Mouse (Mus musculus) midbrain, embryonic 12.5 days (tissue): Measurements from ENCODE around the gene Enox1. TPM values are rescaled to one million over a fixed set of nuclear protein-coding genes. Genes with fewer than 3 reads are reported as not detected.
"Not testable (repeated sequence)": the region's sequence is repeated elsewhere in the genome, so short reads cannot be mapped to it uniquely, and the experiment has no call there.

Experiments used
- ATAC-seq: fragments of 200-750 bp; cut with Nextera tagmentation; 2 replicates; pipeline ENCODE4 v1.8.0; 2017; ENCODE audit warnings: low read depth, moderate TSS enrichment, moderate library complexity; ENCODE audit not compliant: low FRiP score
- H3K27ac ChIP-seq: fragments of 300-500 bp; sonication (generic); replicated peaks from 2 replicates; pipeline ENCODE4 v1.5.1; 2016; ENCODE audit warnings: mild to moderate bottlenecking
- H3K27me3 ChIP-seq: fragments of 300-500 bp; sonication (generic); 2 replicates; pipeline ENCODE4 v1.6.1; 2016; ENCODE audit warnings: mild to moderate bottlenecking
- H3K36me3 ChIP-seq: fragments of 300-500 bp; sonication (generic); 2 replicates; pipeline ENCODE4 v1.6.1; 2016
- H3K4me1 ChIP-seq: fragments of 300-500 bp; sonication (generic); 2 replicates; pipeline ENCODE4 v1.6.1; 2016
- H3K4me2 ChIP-seq: fragments of 300-500 bp; sonication (generic); replicated peaks from 2 replicates; pipeline ENCODE4 v1.6.1; 2016; ENCODE audit warnings: mild to moderate bottlenecking, moderate library complexity
- H3K4me3 ChIP-seq: fragments of 300-500 bp; sonication (generic); 2 replicates; pipeline ENCODE4 v1.5.1; 2016; ENCODE audit warnings: mild to moderate bottlenecking
- H3K9ac ChIP-seq: fragments of 300-500 bp; sonication (generic); replicated peaks from 2 replicates; pipeline ENCODE4 v1.6.1; 2016; ENCODE audit warnings: mild to moderate bottlenecking, moderate library complexity
- H3K9me3 ChIP-seq: fragments of 300-500 bp; sonication (generic); 2 replicates; pipeline ENCODE4 v1.6.1; 2016; ENCODE audit warnings: mild to moderate bottlenecking
- WGBS: fragments of 180-500 bp; shearing (Covaris S2); methylation state at CpG from one replicate; pipeline ENCODE4 v1.1.7; 2016; 5-methylcytosine and 5-hydroxymethylcytosine counted together
- polyA plus RNA-seq: library from polyadenylated mRNA; unstranded; fragments of >200 nt; fragmentation: Nextera tagmentation; extraction: Ambion mirVana; gene quantifications from 2 replicates; pipeline ENCODE4 v1.2.1, GENCODE M21; 2016

The Enox1 gene
- 33.6 and 35.1 TPM in 2 replicates for polyA plus RNA-seq

GRCm38 (mm10) chr14:77156222-77156910, at the start of gene Enox1:
TSS of gene Enox1 (plus strand) at chr14:77156763.
- Histone ChIP-seq H3K9me3 (no peaks in the 10 kb centered on the region), H3K27me3 (peaks cover 5% of the 10 kb centered on the region; the same call in 1 of the 2 replicates), H3K9ac (peak within 1 kb of the TSS; percentile 91), H3K27ac (peak within 1 kb of the TSS; percentile 94), H3K4me3 (peak within 1 kb of the TSS; percentile 83), H3K4me2 (peak within 1 kb of the TSS; percentile 91), H3K4me1 (peaks cover 25% of the 10 kb centered on the region), H3K36me3 (no peaks in the 10 kb centered on the region)
- WGBS: under 1% methylated on average over 73 of the region's 73 CpGs
- peak; percentile 92 for ATAC-seq

- not testable (repeated sequence) for H3K4me3 ChIP-seq, ATAC-seq, H3K27me3 ChIP-seq, H3K9me3 ChIP-seq, H3K36me3 ChIP-seq, H3K27ac ChIP-seq, H3K4me1 ChIP-seq, H3K9ac ChIP-seq, H3K4me2 ChIP-seq
- WGBS: 74% methylated on average over 5 of the region's 5 CpGs
Observed at GRCm38 (mm10) chr14:77110622-77111021, 45.9 kb upstream of the Enox1 start.

- Histone ChIP-seq H3K4me3 (no peak overlapping the region), H3K9me3 (no peaks in the 10 kb centered on the region), H3K4me1 (no peaks in the 10 kb centered on the region), H3K4me2 (no peak overlapping the region), H3K9ac (no peak overlapping the region), H3K27me3 (no peaks in the 10 kb centered on the region), H3K27ac (no peak overlapping the region), H3K36me3 (no peaks in the 10 kb centered on the region)
- ATAC-seq: no peak
- WGBS: 91% methylated on average over 5 of the region's 5 CpGs
Observed at GRCm38 (mm10) chr14:77130612-77131011, 26.0 kb upstream of the Enox1 start.

GRCm38 (mm10) chr14:77136936-77137335, 19.6 kb upstream of the Enox1 start:
- Histone ChIP-seq H3K9me3 (no peaks in the 10 kb centered on the region), H3K4me3 (no peak overlapping the region), H3K36me3 (no peaks in the 10 kb centered on the region), H3K4me1 (peaks cover 11% of the 10 kb centered on the region; the same call in 1 of the 2 replicates), H3K9ac (no peak overlapping the region), H3K27ac (no peak overlapping the region), H3K27me3 (peaks cover 13% of the 10 kb centered on the region), H3K4me2 (no peak overlapping the region)
- ATAC-seq: no peak
- 56% methylated on average over 6 of the region's 6 CpGs for WGBS

DNA sequence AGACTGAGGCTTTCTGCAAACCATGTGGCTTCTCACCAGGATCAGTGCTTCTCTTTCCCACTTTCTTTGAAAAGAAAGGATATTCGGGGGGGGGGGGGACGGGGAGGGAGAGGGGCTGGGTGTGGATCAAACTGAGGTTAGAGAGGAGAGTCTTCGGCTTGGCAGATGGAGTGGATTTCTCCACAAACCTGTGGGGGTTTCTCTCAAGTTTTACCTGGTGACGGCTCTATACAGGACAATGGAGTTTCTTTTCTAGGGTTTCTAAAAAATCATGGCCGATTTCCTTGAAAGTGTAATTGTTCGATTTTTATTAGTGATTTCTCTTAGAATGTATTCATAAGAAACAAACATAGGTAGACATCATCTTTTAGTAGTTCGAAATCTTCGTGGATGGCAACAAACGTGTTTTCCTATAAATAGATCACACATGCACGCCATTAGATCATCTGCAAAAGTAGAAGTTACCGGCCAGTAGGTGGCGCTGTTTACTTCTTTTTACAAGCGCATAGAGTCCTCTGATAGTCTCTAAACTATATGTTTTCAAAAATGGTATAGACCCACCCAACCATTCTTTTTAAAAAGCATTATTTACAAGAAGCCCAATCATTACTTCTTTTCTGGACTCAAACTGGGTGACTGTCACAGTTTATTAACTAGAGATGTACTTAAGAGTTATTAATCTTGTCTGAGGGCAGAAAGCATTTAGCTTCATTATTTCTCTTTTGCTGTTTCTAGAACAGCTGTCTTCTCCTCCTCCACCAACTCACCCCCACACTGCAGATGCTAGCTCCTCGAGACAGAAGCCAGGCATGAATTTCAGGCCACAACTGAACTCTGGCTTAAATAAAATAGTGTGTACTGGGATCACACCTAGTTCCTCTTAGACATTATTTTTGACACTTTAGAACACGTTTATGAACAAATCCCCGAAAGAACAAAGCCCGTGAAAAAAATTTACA, 15.0 kb upstream of the Enox1 start:
- ATAC-seq: peak; percentile 77; the same call in 1 of the 2 replicates
- no peak overlapping the region for H3K9ac ChIP-seq
- H3K4me2 ChIP-seq: no peak overlapping the region
- H3K4me1 ChIP-seq: peaks cover 5% of the 10 kb centered on the region; the same call in 1 of the 2 replicates
- peaks cover 13% of the 10 kb centered on the region for H3K27me3 ChIP-seq
- no peak overlapping the region; the same call in 1 of the 2 replicates for H3K27ac ChIP-seq
- no peaks in the 10 kb centered on the region for H3K36me3 ChIP-seq
- H3K4me3 ChIP-seq: no peak overlapping the region
- WGBS: 32% methylated on average over 17 of the region's 17 CpGs
- H3K9me3 ChIP-seq: no peaks in the 10 kb centered on the region

- 87% methylated on average over 4 of the region's 4 CpGs for WGBS
- Histone ChIP-seq H3K4me1 (no peaks in the 10 kb centered on the region), H3K36me3 (no peaks in the 10 kb centered on the region), H3K9me3 (no peaks in the 10 kb centered on the region), H3K4me2 (no peak overlapping the region), H3K27me3 (peaks cover 8% of the 10 kb centered on the region), H3K4me3 (no peak overlapping the region), H3K9ac (no peak overlapping the region), H3K27ac (no peak overlapping the region)
- no peak for ATAC-seq
Observed at GRCm38 (mm10) chr14:77145103-77145502, 11.5 kb upstream of the Enox1 start.

DNA sequence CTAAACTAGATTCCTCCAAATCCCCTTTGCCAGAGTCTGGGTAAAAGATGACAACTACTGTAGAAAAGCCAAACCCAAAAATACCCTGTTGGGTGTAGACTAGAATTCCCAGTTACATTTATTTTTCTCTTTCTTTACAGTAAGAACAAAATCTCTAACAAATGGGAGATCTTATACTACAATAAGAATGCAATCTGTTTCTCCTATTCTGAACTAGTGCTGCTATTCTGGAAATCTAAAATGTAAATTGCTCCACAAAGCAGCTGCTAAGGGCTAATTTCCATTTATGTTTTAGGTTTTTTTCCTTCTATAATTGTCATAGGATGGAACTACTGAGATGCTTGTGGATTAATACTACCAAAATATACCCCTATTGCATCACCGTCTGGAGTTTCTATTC, 8.9 kb upstream of the Enox1 start:
- Histone ChIP-seq H3K9me3 (no peaks in the 10 kb centered on the region), H3K4me1 (no peaks in the 10 kb centered on the region), H3K4me3 (no peak overlapping the region), H3K27me3 (no peaks in the 10 kb centered on the region), H3K9ac (no peak overlapping the region), H3K4me2 (no peak overlapping the region), H3K36me3 (no peaks in the 10 kb centered on the region), H3K27ac (no peak overlapping the region)
- ATAC-seq: no peak
- WGBS: 85% methylated on average over 1 of the region's 1 CpGs

DNA sequence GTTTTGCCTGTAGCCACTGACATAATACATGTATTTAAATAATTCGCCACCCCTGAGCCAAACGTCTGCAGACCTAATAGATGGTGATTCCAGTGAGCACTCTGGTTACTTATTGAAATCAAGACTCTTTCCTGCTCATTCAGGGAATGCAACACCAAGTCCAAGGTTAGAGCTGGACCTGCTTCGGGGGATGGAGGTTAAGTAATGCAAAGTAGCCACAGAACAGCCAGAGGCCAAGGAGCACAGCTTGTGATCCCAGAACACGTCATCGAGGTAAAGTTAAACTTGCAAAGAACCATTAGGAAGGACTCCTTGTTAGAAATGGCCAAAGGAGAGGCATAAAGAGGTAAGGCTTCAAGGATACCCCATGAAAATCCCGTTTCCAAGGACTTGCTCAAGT, 6.0 kb upstream of the Enox1 start:
- Histone ChIP-seq H3K27ac (no peak overlapping the region), H3K9me3 (no peaks in the 10 kb centered on the region), H3K4me1 (peaks cover 2% of the 10 kb centered on the region), H3K27me3 (peaks cover 5% of the 10 kb centered on the region; the same call in 1 of the 2 replicates), H3K9ac (no peak overlapping the region), H3K4me3 (no peak overlapping the region), H3K36me3 (no peaks in the 10 kb centered on the region), H3K4me2 (no peak overlapping the region)
- whole genome bisulfite sequencing: 75% methylated on average over 6 of the region's 6 CpGs
- no peak for ATAC-seq

DNA sequence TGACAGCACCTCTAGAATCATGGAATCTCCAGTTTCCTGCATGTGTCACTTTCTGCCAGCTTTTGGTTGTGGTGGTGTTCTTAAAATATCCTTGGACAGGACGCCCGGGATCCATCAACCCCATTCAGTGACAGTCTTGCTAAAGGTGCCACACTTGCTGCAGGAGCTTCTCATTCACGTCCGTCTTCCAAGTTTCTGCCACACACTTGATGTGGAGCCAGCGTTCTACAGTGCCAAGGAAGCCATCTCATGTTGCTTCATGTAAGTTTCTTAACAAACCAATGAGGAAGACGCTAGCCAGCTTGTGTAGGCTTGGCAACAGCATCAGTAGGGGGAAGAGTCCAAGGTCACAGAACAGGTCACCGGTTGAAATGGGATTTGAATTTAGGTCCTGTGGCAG, 5.1 kb upstream of the Enox1 start:
- no peak overlapping the region for H3K4me3 ChIP-seq
- no peaks in the 10 kb centered on the region for H3K9me3 ChIP-seq
- WGBS: 94% methylated on average over 7 of the region's 7 CpGs
- H3K4me1 ChIP-seq: peaks cover 8% of the 10 kb centered on the region
- no peaks in the 10 kb centered on the region for H3K36me3 ChIP-seq
- H3K9ac ChIP-seq: no peak overlapping the region
- no peak for ATAC-seq
- peaks cover 5% of the 10 kb centered on the region; the same call in 1 of the 2 replicates for H3K27me3 ChIP-seq
- H3K27ac ChIP-seq: no peak overlapping the region
- no peak overlapping the region for H3K4me2 ChIP-seq

DNA sequence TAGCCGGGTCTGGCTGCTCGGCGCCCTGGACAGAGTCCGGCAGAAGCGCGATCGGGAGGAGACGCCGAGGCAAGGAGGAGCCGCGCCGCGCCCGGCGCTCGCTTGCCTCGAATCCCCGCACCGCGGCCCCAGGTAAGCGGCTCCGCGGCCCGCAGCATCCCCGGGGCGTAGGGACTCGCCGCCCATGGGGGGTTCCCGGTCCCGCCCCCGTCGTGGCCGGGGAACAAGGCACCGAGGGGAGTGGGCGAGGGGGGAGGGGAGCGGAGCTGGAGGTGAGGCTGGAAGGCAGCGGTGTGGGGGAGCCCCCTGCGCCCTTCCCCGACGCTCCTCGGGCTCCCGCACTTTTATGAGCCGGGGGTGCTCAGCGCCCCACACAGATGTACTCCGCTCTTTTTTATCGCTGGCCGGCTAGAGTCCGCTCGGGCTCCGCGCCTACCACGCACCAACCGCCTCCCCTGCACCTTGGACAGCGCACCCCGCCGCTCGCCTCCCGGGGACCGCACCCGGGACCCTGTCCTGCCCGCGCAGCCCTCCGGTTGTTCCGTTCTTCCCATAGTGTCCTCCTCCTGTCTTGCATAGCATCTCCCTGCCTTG, 445 bp downstream of the Enox1 start:
- Histone ChIP-seq H3K27ac (peak overlapping the region; percentile 94), H3K9me3 (no peaks in the 10 kb centered on the region), H3K9ac (peak overlapping the region; percentile 91), H3K4me3 (peak overlapping the region; percentile 83), H3K27me3 (peaks cover 5% of the 10 kb centered on the region; the same call in 1 of the 2 replicates), H3K4me2 (peak overlapping the region; percentile 91), H3K36me3 (no peaks in the 10 kb centered on the region), H3K4me1 (peaks cover 25% of the 10 kb centered on the region)
- whole genome bisulfite sequencing: under 1% methylated on average over 56 of the region's 64 CpGs
- peak; percentile 38 for ATAC-seq

DNA sequence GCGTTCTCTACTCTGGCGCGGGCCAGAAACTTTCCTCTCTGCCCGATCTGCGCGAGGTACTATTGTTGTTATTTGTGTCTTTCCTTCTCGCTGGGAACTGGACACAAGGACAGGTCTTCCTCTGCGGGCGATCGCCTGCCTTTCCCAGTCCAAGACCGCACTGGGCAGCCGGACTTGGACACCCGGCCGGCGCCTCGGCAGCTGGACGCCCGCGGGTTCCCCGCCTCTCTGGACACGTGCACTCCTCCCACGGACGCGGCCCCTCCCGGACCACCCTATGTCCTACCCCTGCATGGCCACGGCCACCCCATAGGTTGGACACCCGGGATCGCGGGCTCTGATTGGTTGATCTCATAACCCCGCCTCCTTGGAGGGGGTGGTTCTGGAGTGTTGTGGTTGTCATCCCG, 945 bp downstream of the Enox1 start:
- peaks cover 5% of the 10 kb centered on the region; the same call in 1 of the 2 replicates for H3K27me3 ChIP-seq
- peak overlapping the region; percentile 83 for H3K4me3 ChIP-seq
- H3K4me2 ChIP-seq: peak overlapping the region; percentile 91
- 1% methylated on average over 31 of the region's 31 CpGs for WGBS
- H3K4me1 ChIP-seq: peaks cover 27% of the 10 kb centered on the region
- H3K9ac ChIP-seq: peak overlapping the region; percentile 91
- H3K27ac ChIP-seq: peak overlapping the region; percentile 94
- peak; percentile 78 for ATAC-seq
- no peaks in the 10 kb centered on the region for H3K9me3 ChIP-seq
- H3K36me3 ChIP-seq: no peaks in the 10 kb centered on the region
